Mouse (Mus musculus) ovary, adult 18-20 months (tissue): ENCODE results near the gene Mcf2l.

Experiments
- DNase-seq: peaks from one replicate; pipeline ENCODE4 v3.0.0; 2022; ENCODE audit warnings: low spot score, mixed read lengths

Gene Mcf2l

DNA sequence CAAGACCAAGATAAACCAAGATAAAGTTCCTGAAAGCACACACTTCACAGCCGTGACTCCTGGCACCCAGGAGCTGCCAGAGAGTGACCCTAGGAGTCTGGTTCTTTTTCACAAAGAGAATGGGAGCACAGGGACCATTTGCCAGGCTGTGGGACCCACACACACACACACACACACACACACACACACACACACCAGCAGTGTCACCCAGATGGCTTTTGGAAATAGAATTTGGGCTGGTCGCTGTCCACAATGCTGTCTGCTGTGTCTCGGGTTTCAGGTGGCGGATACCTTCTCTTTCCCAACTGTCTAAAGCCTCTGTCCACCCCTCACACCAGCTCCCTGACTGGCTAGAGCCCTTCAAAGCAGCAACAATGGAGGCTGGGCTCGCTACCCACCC, 120.9 kb downstream of the Mcf2l start:
- no peak for DNase-seq

DNA sequence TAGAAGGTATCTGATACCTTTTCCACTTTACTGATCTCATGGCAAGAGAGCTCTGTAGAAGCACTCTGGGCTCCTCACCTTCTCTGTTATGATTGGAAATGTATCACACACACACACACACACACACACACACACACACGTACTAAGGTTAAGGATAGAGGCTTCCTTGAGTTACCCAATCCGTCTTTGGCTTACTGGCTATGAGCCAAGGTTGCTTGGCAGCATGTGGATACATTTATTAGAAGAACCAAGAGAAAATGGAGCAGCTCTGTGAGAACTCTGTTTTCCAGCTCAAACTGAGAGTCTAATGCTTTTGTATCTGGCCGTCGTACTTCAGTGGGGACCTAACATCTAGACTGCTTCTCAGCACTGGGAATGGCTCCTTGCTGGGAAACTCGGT, 121.9 kb downstream of the Mcf2l start:
- DNase-seq: no peak

DNA sequence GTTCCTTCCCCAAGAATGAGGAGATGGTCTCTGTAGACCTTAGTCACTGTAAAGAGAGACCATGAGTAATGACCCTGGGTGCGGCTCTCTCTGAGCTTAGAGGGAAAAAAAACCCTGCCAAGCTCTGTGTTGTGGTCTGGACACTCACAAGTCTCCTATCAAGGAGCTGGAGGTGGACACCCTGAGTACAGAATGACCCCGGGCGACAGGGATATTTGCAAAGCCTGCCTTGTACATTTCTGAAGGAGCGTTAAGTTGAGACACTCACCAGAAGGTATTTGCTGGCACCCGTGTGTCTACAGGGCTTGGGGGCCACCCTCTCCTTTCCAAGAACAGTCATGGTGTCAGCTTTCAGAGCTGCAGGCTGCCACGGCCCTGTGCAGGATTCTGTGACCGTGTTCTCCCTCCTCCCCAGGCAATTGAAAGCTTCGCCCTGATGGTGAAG, 123.2 kb downstream of the Mcf2l start:
- DNase-seq: no peak

DNA sequence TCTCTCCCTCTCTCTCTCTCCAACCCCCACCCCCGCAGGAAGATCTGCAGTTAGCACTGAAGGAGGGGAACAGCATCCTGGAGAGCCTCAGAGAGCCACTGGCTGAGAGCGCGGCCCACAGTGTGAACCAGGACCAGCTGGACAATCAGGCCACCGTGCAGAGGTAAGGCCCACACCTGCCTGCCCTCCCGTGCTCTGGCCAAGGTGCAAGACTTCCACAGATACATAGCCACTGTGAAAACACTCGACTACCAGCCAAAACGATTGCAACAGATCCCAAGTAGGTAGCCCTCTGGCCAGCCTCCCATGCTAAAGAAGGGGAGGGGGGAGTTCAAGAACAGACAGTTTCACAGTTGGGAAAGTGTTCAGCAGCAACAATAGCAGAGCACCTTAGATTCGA, 124.7 kb downstream of the Mcf2l start:
- no peak for DNase-seq

DNA sequence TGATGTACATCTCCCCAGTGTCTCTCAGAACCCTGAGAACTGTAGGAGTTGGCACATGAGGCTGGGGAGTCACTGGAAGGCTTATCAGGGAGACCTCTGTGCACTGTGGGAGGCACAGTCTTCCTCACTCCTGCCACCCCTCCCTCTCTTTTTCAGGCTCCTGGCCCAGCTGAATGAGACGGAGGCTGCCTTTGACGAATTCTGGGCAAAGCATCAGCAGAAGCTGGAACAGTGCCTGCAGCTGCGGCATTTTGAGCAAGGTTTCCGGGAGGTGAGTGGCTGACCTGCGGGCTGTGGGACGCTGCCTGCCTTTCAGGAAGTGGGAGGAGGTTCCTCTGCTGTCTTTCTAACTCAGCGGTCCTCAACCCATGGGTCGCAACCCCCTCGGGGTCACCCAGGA, 126.2 kb downstream of the Mcf2l start:
- peak; percentile 24 for DNase-seq

DNA sequence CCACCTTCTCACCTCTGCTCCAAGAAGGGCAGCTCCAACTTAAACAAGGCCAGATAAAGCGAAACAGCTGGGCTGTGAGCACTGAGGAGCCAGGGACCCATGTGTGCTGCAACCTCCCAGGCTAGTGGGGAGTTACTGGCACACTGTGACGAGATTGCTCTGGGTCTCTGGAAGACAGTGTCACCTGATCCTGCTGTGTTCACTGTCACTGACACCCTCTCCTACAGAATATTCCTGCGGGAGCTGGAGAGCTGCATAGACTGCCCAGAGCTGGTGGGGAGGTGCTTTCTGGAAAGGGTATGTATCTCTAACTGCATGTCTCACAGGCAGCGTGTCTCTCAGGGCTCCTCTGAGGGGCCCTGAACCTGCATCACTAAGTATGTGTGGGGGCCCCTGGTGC, 133.9 kb downstream of the Mcf2l start:
- no peak for DNase-seq

DNA sequence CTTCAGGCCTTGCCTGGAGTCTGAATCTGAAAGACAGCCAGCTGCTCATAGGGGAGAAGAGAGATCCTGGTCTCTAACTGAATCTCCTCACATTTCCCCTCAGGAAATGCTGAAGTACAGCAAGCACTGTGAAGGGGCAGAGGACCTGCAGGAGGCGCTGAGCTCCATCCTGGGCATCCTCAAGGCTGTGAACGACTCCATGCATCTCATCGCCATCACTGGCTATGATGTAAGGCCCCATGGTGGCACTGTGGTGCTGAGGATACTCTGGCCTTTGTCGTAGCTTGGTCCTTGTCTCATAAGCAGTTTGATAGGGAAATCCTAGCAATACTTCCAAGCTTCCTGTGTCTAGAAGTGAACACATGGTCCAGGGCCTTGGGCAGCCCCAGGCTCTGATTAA, 136.7 kb downstream of the Mcf2l start:
- DNase-seq: no peak

DNA sequence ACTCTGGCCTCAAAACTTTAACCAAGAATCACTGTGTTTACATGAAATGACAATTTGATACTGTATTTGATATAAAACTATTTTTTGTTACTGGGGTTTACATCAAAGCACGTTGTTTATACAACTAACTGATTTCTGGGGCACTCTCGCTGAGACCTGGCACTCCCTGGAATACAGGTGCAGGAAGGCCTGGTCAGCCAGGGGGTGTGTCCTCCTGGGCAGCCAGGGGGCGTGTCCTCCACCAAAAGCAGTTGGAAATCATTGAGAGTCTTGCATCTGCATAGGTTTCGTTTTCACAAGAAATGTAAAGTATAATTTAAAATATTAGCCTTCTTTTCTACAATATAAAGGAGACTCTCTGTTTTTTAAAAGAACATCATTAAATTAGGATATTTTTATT, 146.0 kb downstream of the Mcf2l start:
- DNase-seq: no peak

DNA sequence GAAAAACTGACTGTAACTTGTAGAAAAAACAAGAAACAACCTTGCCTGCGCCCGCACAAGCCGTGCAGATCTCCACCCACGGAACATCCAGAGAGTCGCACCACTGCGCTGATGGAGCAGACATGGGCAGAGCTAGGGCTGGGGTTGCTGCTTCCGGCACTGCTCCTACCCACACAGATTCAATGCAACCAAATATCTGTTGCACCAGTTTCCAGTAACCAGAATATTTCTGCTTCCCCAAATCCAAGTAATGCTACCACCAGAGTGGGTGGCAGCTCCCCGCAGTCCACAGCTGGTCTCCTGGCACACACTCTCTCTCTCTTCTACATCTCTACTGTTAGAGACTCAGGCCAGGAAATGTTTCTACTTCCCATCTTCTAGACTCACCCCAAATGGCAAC, 148.2 kb downstream of the Mcf2l start:
- DNase-seq: no peak

DNA sequence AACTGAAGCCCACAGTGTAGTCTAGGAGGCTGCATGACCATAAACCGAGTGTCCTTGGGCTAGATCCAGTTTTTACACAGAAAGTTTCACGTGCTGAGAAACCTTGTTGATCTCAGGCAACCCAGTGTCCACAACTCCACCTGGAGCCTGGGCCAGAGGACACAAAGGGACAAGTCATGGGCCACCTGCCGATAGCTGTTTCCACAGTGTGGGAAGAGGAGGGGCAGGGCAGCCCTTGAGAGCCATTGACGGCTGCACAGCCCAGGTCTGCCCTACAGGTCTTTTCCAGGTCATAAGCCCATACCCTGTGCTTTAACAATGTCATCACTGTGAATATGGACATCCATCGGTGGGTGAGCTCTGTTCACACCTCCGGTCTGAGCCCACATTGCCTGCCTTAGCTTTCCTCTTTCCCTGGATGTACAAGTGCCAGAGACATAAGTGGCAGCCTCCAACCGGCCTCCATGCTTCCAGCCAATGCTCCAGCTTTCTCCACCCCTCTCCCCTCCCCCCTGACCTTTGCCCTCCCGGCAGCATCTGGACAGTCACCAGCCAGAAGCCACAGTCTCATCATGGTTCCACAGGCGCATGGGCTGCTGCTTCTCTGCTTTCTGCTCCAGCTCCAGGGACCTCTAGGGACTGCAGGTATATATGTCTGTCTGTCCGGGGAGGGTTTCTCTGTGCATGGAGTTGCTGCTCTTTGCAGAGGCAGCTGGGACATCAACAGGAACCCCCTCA, 152.1 kb downstream of the Mcf2l start, which contains the start of gene F7:
Gene F7, plus strand, starts transcription at position 548 of the 738 bp plus-strand sequence.
- no peak for DNase-seq

DNA sequence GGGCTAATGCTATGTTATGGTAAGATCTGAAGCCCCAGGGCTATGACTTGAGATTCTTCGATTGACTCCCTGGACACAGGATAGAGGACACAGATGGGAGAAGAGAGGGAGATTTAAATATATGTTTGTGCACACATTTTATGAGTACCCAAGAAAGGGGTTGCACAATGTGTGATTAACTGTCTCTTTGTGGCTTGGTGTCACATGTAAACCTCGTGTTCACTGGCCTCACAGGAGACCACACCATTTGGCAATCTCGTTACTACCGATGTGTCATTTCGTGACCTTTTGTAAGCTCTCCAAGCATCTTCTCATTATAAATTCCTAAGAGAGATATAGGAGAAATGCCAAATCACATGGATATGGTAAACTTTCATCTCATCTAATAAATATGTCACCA, 154.0 kb downstream of the Mcf2l start:
- DNase-seq: no peak

DNA sequence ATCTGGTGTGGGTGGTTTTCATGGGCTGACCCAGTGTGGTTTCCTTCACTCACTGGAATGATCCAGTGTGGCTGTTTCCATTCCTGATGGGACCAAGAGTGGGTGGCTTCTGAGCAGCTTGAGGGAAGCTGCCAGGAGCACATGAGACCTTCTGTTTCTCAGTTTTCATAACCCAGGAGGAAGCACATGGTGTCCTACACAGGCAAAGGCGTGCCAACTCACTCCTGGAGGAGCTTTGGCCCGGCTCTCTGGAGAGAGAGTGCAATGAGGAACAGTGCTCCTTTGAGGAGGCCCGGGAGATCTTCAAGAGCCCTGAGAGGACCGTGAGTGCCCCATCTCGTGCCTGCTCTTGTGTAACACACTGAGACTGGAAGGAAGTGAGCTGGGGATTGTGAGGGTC, 154.9 kb downstream of the Mcf2l start:
- DNase-seq: no peak

DNA sequence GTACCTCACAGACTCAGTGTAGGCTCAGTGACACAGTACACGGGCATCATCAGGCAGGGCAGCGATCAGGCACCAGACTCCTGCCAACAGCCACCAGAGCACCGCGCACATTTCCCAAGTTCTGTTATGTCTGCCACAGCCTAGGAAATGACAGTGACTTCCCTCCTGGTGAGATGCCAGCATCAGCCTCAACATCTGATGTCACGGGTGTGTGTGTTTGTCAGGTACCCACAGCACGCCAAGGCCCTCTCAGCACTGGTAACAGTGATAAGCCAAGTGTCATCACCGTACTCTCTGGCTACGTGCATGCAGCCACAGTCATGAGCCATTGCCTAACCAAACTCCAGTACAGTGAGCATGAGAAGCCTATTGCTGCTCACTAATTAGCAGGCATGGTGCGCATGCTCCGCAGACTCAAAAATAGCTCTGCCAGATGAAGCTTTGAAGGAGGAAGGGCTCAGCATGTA, 162.8 kb downstream of the Mcf2l start:
- no peak for DNase-seq

DNA sequence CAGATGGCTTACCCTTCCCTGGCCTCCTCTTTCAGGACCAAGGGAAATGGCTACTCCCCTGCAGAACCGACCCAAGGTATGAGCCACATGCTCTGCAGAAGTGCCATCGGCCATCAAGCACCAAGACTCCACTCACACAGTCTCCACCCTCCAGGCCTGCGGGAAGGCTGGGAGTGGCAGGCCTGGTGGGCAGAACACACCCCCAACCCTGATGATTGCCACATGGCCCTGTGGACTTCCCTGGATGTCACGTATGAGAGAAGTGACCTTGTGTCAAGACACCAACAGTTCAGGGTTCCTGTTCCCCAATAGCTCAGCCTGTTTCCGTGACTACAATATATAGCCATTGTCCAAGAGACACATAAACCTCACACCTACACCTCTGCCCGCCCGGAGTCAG, 163.4 kb downstream of the Mcf2l start, which contains the start of gene F10:
Gene F10, plus strand, starts transcription at position 294 of the 400 bp plus-strand sequence.
- no peak for DNase-seq

DNA sequence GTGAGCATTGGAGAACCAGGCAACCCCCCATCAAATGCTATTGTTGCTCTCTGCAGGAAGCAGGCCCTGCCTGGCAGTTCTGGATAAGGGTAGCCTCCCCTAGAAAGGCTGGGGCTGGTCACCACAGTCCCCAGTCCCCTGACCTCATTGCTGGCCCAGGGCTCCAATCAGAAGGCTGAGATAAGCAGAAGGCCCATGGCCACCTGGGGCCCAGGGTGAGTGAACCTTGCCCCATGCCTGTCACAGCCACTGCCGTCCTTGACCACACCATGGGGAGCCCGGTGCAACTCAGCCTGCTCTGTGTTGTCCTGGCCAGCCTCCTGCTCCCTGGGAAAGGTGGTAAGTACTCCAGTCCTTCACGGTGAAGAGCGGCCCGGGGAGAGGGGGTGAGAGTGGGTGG, 164.0 kb downstream of the Mcf2l start:
- DNase-seq: no peak

DNA sequence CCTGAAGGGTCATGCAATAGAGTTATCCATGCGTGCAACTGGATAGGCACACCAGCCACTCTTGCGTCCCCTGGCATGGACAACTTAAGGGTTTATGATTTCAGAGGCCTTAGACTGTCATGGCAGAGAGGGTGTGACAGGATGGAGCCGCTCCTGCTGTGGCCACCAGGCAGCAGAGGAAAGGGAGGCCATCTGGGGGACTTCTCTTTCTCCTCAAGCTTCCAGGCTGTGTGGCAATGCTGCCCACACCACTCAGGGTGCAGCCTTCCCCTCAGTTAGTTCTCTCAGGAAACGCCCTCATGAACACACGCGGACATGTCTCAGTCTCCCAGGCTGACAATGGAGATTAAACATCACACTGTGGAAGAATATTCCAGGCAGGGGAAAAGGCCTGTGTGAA, 165.4 kb downstream of the Mcf2l start:
- DNase-seq: no peak

DNA sequence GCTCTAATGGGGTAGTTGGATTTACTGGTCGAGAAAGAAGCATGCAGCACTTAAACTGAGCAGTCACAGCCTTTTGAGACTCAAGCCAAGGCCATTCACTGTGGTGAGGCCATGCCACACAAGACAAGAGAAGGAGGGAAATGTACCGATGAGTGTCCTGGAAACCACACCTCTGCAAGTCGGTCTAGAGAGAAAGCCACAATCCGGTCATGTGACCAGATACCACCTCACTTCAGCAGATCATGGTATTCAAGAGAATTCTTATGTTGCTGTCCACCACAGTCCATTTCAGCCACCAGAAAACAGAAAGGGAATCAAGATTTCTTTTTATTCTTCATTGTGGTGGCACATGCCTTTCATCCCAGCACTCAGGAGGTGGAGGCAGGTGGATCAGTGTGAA, 167.9 kb downstream of the Mcf2l start:
- DNase-seq: no peak

DNA sequence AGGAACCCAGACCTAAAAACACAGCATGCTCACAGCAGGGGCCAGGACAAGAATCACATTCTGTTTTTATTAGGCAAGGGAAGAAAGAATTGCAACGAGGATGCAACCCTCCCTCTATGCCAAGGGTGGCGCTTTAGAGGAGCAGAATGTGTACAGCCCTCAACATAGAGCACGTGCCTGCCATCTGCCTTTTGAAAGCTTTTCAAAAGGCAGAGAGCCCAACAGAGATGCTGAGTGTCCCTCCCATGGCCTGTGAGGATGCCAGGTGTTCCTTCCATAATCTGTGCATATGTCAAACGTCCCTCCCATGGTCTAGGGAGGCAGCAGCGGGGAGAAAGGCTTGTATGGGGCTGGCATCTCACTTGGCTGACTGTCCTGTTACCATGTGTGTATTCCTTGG, 174.0 kb downstream of the Mcf2l start:
- no peak for DNase-seq

DNA sequence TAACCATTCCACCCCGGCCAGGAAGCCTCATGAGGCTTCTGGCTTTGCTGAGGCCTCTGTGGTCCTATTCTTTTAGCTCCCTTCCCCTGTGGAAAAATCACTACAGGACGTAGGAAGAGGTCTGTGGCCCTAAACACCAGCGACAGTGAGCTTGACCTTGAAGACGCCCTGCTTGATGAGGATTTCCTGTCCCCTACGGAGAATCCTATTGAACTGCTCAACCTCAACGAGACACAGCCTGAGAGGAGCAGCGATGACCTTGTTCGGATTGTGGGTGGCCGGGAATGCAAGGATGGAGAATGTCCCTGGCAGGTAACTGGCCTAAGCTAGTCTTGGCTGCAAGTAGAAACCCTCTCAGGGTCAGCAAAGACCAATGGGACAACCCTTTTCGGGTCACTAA, 176.9 kb downstream of the Mcf2l start:
- no peak for DNase-seq

DNA sequence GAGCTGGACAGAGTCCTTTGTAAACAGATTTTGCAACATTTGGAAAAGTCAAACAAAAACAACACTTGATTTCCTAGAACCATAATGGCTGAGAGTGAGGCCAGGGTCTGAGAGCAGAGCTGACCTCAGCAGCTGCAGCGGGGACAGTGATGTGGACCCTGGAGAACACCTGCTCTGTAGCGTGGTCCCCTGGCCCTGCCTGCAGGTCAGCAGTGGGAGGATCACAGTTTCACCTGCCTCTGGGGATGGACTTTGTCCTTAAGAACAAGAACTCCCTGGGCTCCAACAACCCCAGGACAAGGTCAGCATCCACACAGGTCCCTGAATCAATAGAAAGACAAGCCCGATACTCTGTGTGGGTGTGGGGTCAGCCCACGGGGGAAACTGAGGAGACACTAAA, 183.7 kb downstream of the Mcf2l start:
- no peak for DNase-seq

DNA sequence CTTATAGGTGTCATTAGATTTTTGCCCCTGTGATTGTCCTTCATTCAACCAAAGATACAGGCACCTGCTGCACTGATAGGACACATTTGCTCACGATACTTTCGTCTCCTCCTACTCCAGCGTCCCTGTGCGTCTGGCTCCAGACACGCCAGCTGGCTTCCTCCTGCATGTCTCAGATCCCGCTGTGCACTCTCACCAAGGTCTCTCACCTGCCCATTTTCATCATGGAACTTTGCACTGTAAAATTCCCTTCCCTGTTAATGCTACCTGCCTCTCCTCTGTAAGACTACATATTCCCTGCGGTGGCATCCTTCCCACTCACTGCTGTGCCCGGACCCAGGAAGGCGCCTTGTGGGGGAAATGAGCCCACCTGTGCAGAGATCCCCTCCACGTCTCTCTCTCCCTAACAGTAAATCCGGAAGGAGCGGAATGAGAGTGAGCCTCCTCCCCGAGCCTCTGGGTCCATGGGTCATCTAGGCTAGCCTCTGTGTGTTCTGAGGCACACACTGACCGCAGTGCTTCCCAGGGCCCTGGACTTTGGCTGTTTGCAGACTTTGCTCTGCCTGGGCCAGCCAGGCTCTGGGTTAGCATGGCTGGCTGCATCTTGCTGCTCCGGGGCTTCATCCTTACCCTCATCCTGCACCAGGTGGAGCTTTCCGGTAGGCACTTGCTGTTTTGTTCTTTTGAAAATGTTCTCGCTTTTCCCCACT, 187.0 kb downstream of the Mcf2l start, which contains the start of gene Proz:
Gene Proz, plus strand, starts transcription at position 474 of the 710 bp plus-strand sequence.
- DNase-seq: no peak

DNA sequence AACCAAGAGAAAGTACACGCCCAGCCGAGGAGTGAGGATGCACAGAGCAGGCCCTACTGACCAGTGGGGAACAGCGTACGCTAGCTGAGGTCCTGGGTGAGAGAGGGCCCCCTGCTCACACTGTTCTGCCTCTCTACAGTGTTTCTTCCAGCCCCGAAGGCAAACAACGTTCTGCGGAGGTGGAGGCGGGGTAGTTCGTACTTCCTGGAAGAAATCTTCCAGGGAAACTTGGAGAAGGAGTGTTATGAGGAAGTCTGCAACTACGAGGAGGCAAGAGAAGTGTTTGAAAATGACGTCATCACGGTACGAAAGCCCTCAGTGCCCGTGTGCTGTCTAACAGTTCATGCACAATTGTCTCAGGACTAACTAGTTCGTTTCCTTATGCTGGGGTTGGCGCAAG, 189.5 kb downstream of the Mcf2l start:
- no peak for DNase-seq
